Mouse (Mus musculus) liver, postnatal 0 days (tissue): ENCODE measurements at regions not wholly inside any gene's neighbourhood (a gene's known extent, or its start where the extent isn't known, plus 50 kb on each side); places are given as distances from the start of the nearest gene placed in this dataset.

Experiments
- CTCF ChIP-seq: sonication (generic); IDR thresholded peaks from 2 replicates; pipeline ENCODE4 v1.5.1; 2016; ENCODE audit warnings: antibody characterized with exemption, low read depth
- EP300 ChIP-seq: IDR thresholded peaks from 2 replicates; pipeline ENCODE4 v1.6.1; 2016; ENCODE audit warnings: antibody characterized with exemption, low read depth, mild to moderate bottlenecking

- no peak for TF ChIP-seq CTCF
- no peak for TF ChIP-seq EP300
These were observed 55.1 kb upstream of the Ssbp2 start for GRCm38 (mm10) chr13:91405027-91405426.
